Mouse (Mus musculus) limb, embryonic 11.5 days (tissue): ENCODE data around the gene Mto1. TPM values are rescaled to one million over a fixed set of nuclear protein-coding genes. Genes with fewer than 3 reads are reported as not detected.

Source experiments
- ATAC-seq: fragments of 200-750 bp; cut with Nextera tagmentation; 2 replicates; pipeline ENCODE4 v1.8.0; 2017; ENCODE audit warnings: low read depth; ENCODE audit not compliant: insufficient number of reproducible peaks, low FRiP score, low TSS enrichment
- DNase-seq: peaks from one replicate; pipeline ENCODE4 v3.0.0-alpha.2; 2015; ENCODE audit warnings: low spot score
- H3K27ac ChIP-seq: fragments of 300-500 bp; sonication (generic); replicated peaks from 2 replicates; pipeline ENCODE4 v1.5.1; 2014; ENCODE audit warnings: low read depth, mild to moderate bottlenecking, low read length
- H3K27me3 ChIP-seq: fragments of 300-500 bp; sonication (generic); 2 replicates; pipeline ENCODE4 v1.6.1; 2014; ENCODE audit warnings: mild to moderate bottlenecking, low read length, mixed read lengths; ENCODE audit not compliant: control insufficient read depth, insufficient read depth
- H3K36me3 ChIP-seq: fragments of 300-500 bp; sonication (generic); 2 replicates; pipeline ENCODE4 v1.6.1; 2014; ENCODE audit warnings: mild to moderate bottlenecking, low read length, moderate library complexity, mixed read lengths; ENCODE audit not compliant: control insufficient read depth, insufficient read depth
- H3K4me1 ChIP-seq: fragments of 300-500 bp; sonication (generic); 2 replicates; pipeline ENCODE4 v1.6.1; 2014; ENCODE audit warnings: low read length, mixed read lengths; ENCODE audit not compliant: control insufficient read depth, insufficient read depth
- H3K4me2 ChIP-seq: fragments of 300-500 bp; sonication (generic); 2 replicates; pipeline ENCODE4 v1.6.1; 2014; ENCODE audit warnings: low read depth, mild to moderate bottlenecking, moderate library complexity; ENCODE audit not compliant: severe bottlenecking
- H3K4me3 ChIP-seq: fragments of 300-500 bp; sonication (generic); 2 replicates; pipeline ENCODE4 v1.5.1; 2014; ENCODE audit warnings: low read depth, low read length
- H3K9ac ChIP-seq: fragments of 300-500 bp; sonication (generic); 2 replicates; pipeline ENCODE4 v1.6.1; 2014; ENCODE audit warnings: mild to moderate bottlenecking, low read length
- H3K9me3 ChIP-seq: fragments of 300-500 bp; sonication (generic); 2 replicates; pipeline ENCODE4 v1.6.1; 2016; ENCODE audit warnings: low read length; ENCODE audit not compliant: control insufficient read depth
- WGBS: fragments of 180-500 bp; shearing (Covaris S2); extraction: QIAGEN DNeasy Blood & Tissue Kit; methylation state at CpG from one replicate; pipeline ENCODE4 v1.1.7; 2014; 5-methylcytosine and 5-hydroxymethylcytosine counted together
- polyA plus RNA-seq: library from polyadenylated mRNA; unstranded; fragments of >200 nt; fragmentation: Nextera tagmentation; extraction: Ambion mirVana; gene quantifications from 2 replicates; pipeline ENCODE4 v1.2.1, GENCODE M21; 2014

The Mto1 gene
- polyA plus RNA-seq: 22.1 and 22.6 TPM in 2 replicates

DNA sequence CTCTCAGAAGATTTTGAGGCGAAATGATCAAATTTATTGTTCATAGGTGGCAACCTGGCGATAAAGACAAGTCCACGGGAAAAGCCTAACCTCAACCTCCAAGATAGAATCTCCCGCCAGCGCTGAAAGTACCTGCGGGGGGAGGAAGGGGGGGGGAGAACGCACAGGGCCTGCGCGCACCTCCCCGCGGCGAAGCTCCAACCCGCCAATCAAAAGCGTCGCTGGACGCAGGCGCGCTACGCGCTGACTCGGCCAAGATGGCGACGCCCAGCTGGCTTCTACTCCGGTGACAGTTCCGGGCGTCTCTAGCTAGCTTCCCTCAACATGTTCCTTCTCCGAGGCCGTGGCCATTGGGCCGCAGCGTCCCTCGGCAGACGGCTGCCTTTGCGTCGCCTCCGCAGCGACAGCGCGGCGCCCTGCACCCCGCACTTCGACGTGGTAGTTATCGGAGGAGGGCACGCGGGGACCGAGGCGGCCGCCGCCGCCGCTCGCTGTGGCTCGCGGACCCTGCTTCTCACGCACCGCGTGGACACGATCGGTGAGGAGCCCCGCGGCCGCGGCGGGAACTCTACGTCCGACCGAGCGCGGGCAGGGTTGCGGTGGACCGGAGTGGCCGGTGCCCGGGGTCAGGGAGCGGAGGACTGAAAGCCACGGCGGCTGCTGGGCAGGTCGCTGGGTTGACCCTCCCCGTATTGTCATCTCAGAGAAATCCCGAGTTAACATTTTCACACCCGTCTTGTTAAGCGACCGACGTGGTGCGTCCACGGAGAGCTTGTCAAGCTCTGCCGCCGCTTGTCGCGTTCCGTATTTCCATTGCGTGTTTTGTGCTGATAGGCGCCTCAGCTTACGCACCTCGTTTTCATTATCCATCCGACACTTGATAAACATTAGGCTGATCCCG, at the start of gene Mto1, which contains the start of gene Gm17324:
TSS of gene Mto1 (plus strand) at position 236 of the 901 bp plus-strand sequence.
TSS of gene Gm17324 (minus strand) at position 814 of the 901 bp plus-strand sequence.
- Histone ChIP-seq H3K36me3 (peaks cover 8% of the 10 kb centered on the region; the same call in 1 of the 2 replicates), H3K27ac (peak within 1 kb of the TSS; percentile 30; the same call in 1 of the 2 replicates), H3K9ac (peak within 1 kb of the TSS; percentile 87), H3K27me3 (peaks cover 20% of the 10 kb centered on the region), H3K4me3 (peak within 1 kb of the TSS; percentile 97), H3K4me1 (peaks cover 5% of the 10 kb centered on the region; the same call in 1 of the 2 replicates), H3K9me3 (no peaks in the 10 kb centered on the region), H3K4me2 (peak within 1 kb of the TSS; percentile 73)
- DNase-seq (peak; percentile 94), ATAC-seq (peak; percentile 91)
- WGBS: under 1% methylated on average over 94 of the region's 96 CpGs

DNA sequence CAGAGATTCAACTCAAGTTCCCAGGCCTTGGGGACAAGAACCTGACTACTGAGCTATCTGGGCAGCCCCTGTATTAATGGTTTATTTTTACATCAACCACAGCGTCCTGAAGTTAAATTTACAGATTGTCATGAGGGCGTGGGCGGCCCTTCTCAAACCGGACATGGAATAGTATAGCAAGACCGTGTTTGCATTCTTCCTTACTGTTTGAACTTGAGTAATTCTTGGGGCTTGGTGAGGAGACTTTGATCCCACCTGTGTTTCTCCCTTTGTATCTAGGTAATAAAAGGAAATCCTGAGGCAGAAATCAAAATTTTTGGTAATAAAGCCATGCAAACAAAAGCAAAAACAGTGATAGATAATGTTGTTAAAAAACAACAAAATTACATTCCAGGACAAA, 47.4 kb upstream of the Mto1 start:
- H3K9ac ChIP-seq: no peak overlapping the region

DNA sequence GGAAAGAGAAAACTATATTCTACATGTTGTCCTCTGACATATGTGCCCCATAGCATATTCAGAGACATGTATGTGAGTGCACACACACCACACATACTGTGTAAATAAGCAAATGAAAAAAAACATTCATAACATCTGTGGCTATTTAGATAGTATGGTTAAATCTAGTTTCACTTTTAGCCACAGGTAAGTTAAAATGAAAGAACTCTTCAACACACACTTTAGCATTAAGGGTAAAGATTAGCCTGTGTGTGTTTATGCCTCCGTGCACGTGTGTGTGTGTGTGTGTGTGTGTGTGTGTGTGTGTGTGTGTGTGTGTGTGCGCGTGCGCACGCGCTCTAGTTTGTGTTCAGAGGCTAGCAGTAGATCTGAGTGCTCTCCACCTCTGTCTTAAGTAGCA, 46.4 kb upstream of the Mto1 start:
- Histone ChIP-seq H3K4me3 (no peak overlapping the region), H3K9ac (no peak overlapping the region), H3K4me2 (no peak overlapping the region), H3K36me3 (no peaks in the 10 kb centered on the region), H3K27me3 (peaks cover 7% of the 10 kb centered on the region), H3K4me1 (no peaks in the 10 kb centered on the region), H3K9me3 (no peaks in the 10 kb centered on the region), H3K27ac (no peak overlapping the region)
- no peak for DNase-seq
- no peak for ATAC-seq
- 90% methylated on average over 7 of the region's 7 CpGs for WGBS

More for the DNA sequence above, 47.4 kb upstream of the Mto1 start:
- ATAC-seq: no peak
- 85% methylated on average over 5 of the region's 5 CpGs for WGBS
- no peak for DNase-seq
- Histone ChIP-seq H3K36me3 (no peaks in the 10 kb centered on the region), H3K27ac (no peak overlapping the region), H3K9me3 (no peaks in the 10 kb centered on the region), H3K4me2 (no peak overlapping the region), H3K4me1 (no peaks in the 10 kb centered on the region), H3K4me3 (no peak overlapping the region), H3K27me3 (peaks cover 17% of the 10 kb centered on the region)

DNA sequence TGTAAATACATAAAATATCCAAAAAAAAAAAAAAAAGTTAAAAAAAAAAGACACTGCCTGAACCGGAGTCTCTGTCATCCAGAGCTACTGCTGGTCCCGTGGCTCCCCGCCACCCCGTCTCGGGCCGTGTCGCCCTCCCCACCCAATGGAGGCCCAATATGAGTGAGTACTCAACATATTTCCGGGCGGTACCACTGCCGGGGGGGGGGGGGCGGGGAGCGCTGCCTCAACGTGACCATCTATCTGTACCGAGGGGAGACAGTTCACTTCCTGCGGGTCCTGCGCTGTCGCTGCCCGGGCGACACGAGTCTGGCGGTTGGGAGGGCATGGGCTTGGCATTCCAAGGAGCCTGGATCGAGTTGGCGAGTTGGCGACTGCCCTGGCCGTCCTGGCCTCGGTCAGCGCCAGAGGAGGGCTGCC, 20.6 kb upstream of the Mto1 start:
- no peak overlapping the region for H3K27ac ChIP-seq
- H3K27me3 ChIP-seq: no peaks in the 10 kb centered on the region
- DNase-seq (no peak), ATAC-seq (no peak)
- H3K4me1 ChIP-seq: no peaks in the 10 kb centered on the region
- H3K9ac ChIP-seq: no peak overlapping the region
- 15% methylated on average over 26 of the region's 27 CpGs for WGBS
- peak overlapping the region; percentile 17; the same call in 1 of the 2 replicates for H3K4me3 ChIP-seq
- no peaks in the 10 kb centered on the region for H3K9me3 ChIP-seq
- H3K36me3 ChIP-seq: no peaks in the 10 kb centered on the region
- H3K4me2 ChIP-seq: peak overlapping the region; percentile 50

DNA sequence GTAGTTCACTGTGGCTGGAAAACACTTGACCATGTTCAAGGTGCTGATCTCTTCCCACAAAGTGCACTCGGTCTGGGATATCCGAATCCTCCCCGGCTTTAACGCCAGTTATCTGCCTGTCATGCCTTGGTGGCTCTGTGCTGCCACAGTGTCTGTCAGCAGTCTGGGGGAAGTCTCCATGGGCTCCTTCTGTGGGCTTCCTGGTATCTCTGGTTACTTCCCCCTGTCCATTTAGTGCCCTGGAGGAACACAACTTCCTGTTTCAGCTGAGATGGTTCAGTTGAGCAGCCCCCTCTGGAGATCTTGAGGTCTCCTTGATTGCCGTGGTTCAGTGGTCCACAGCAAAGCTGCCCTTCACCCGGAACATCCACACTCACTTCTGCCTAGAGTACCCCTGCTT, 19.8 kb upstream of the Mto1 start:
- Histone ChIP-seq H3K27me3 (no peaks in the 10 kb centered on the region), H3K4me3 (no peak overlapping the region), H3K36me3 (no peaks in the 10 kb centered on the region), H3K4me1 (no peaks in the 10 kb centered on the region), H3K9ac (no peak overlapping the region), H3K9me3 (no peaks in the 10 kb centered on the region), H3K27ac (no peak overlapping the region), H3K4me2 (no peak overlapping the region)
- DNase-seq (no peak), ATAC-seq (no peak)
- WGBS: 87% methylated on average over 6 of the region's 6 CpGs

DNA sequence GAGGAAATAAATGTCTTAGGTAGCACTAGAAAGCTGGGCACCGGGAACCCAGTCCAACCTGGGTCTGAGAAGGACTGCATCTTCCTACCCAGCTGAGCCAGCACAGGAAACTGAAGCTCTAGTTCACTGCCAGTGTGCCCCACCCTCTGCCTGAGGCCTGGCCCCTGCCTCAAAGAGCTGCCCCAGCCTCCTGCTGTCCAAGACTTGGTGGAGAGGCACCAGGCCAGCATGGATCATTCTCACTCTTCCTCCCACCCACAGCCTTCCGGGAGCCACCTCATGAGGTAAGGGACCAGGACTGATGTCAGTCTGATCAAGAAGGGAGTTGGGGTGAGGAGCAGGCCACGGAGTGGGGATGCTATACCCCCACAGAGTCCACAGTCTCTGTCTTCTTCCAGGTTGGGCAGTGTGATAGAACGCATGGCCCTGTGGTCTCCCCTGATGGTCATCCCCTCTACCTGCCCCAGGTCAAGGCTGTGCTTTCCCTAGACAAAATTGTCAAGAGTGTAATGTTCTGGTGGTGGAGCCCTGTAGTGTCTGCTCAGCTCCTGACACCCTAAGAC, 19.1 kb upstream of the Mto1 start:
- H3K27me3 ChIP-seq: no peaks in the 10 kb centered on the region
- no peaks in the 10 kb centered on the region for H3K36me3 ChIP-seq
- H3K4me2 ChIP-seq: no peak overlapping the region
- H3K9ac ChIP-seq: no peak overlapping the region
- no peak overlapping the region for H3K4me3 ChIP-seq
- 79% methylated on average over 4 of the region's 4 CpGs for WGBS
- no peak for ATAC-seq
- no peak for DNase-seq
- H3K9me3 ChIP-seq: no peaks in the 10 kb centered on the region
- H3K27ac ChIP-seq: no peak overlapping the region
- H3K4me1 ChIP-seq: no peaks in the 10 kb centered on the region

DNA sequence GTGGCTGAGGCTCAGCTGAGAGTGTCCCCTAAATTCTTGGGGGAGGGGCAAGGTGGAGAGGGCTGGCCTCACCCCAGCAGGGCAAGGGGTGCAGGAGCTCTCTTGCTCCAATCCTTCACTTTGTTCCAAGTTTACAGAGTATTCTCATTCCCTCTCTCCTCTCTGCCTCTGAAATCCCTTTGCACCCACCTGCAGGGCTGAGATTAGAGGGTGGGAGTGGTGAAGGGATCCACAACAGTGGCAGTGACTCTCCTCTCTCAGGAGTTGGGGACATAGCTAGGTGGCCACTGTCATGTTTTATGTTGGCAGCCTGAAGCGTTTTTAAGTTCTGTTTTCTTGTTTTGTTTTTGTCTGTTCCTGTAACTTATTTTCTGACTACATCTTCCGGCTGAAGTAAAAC, 18.5 kb upstream of the Mto1 start:
- no peak for ATAC-seq
- no peak overlapping the region for H3K9ac ChIP-seq

DNA sequence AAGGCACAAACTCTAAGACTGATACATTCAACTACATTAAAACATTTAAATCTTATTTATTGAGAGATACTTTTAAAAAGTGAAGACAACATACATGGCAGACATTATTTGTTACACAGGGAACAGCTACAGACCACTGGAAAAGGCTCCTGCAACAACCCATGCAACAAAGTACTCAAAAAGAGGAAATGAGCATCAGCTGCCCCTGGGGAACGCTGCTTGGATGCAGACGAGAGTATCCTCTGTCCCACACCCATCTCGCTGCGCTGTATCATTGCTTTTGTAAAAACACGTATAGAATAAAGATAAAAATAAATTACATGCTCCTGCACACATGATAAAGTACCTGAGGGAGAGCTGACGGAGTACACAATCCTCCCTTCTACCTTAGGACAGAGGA, 17.5 kb upstream of the Mto1 start:
- ATAC-seq (no peak), DNase-seq (no peak)
- no peak overlapping the region for H3K27ac ChIP-seq
- H3K9me3 ChIP-seq: no peaks in the 10 kb centered on the region
- no peaks in the 10 kb centered on the region for H3K4me1 ChIP-seq
- no peak overlapping the region for H3K4me2 ChIP-seq
- H3K4me3 ChIP-seq: no peak overlapping the region
- H3K36me3 ChIP-seq: no peaks in the 10 kb centered on the region
- 80% methylated on average over 6 of the region's 6 CpGs for WGBS
- no peak overlapping the region for H3K9ac ChIP-seq
- no peaks in the 10 kb centered on the region for H3K27me3 ChIP-seq

More for the DNA sequence above, 18.5 kb upstream of the Mto1 start:
- Histone ChIP-seq H3K4me1 (no peaks in the 10 kb centered on the region), H3K36me3 (no peaks in the 10 kb centered on the region), H3K4me3 (no peak overlapping the region), H3K27me3 (no peaks in the 10 kb centered on the region), H3K4me2 (no peak overlapping the region), H3K27ac (no peak overlapping the region), H3K9me3 (no peaks in the 10 kb centered on the region)
- 62% methylated on average over 2 of the region's 2 CpGs for WGBS
- DNase-seq: no peak
